Mouse (Mus musculus): ENCODE measurements at regions not wholly inside any gene's neighbourhood (a gene's known extent, or its start where the extent isn't known, plus 50 kb on each side); places are given as distances from the start of the nearest gene placed in this dataset.

DNA sequence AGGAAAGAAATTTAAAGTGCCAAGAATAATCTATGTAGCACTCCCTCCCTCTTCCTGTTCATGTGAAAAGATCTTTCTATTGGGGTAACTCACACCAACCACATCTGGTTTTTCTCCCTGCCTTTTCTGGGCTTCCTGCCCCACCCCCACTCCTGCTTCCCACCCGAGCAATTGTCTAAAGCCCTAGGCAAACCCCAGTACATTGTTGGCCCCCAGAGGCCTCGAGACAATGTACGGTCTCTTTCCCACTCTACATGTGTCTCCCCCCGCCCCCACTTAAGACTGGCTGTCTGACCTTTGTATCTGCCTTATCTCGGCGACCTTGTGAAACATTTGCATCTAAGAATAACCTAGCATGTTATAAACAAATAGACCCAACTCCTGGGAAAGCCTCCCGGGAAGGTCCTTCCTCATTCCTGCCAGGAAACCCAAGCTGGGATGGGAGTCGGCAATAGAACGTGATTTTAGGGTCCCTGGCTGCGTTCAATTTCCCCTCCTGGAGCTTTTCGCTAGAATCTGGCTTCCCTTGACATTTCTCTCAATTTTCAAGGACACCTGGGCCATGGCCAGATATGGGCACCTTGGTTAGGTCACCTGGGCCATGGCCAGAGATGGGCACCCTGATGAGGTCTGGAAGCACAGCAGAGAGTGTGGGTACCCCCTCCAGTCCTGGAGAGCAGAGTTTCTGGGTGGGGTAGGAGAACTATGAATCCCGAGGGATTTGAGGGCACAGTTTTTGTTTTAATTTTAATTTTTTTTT is 97.9 kb upstream of the Map4k3 start:
- Histone ChIP-seq H3K4me3 (no peak overlapping the region), H3K27ac (no peak overlapping the region)
- DNase-seq (ENCODE audit: extremely low spot score in 1 of 2, low spot score in 2 of 2), result no peak
- intact Hi-C loops (cut with DNase I), result no loop called here
- TF ChIP-seq CTCF (IDR thresholded peaks at IDR 0.05), result no peak

DNA sequence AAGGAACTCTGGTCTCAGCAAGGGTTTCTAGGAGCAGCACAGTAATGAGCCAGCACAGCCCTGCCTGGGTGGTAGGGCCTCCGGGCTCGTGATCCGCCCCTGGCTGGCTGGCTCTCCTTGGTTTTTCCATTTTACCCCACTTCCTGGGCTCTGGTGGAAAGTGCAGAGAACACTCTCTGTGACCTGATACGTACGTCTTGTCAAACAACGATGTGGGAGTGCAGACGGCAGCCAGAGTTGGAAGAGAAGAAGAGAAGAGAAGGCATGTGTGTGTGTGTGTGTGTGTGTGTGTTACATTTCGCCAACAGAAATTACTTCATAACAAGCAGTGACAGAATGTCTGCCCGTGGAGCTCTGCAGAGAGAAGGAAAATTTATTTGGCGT is 97.2 kb upstream of the Map4k3 start:
- intact Hi-C loops (cut with DNase I), result no loop called here
- H3K4me3 ChIP-seq, result no peak overlapping the region
- no peak overlapping the region for H3K27ac ChIP-seq
- TF ChIP-seq CTCF (IDR thresholded peaks at IDR 0.05), result no peak
- DNase-seq (ENCODE audit: extremely low spot score in 1 of 2, low spot score in 2 of 2), result no peak

GRCm38 (mm10) chr17:80824826-80825517 is 96.7 kb upstream of the Map4k3 start:
- TF ChIP-seq CTCF (IDR thresholded peaks at IDR 0.05), result no peak
- intact Hi-C loops (cut with DNase I), result no loop called here
- no peak overlapping the region for H3K27ac ChIP-seq
- H3K4me3 ChIP-seq, result no peak overlapping the region
- DNase-seq (ENCODE audit: extremely low spot score in 1 of 2, low spot score in 2 of 2), result no peak

DNA sequence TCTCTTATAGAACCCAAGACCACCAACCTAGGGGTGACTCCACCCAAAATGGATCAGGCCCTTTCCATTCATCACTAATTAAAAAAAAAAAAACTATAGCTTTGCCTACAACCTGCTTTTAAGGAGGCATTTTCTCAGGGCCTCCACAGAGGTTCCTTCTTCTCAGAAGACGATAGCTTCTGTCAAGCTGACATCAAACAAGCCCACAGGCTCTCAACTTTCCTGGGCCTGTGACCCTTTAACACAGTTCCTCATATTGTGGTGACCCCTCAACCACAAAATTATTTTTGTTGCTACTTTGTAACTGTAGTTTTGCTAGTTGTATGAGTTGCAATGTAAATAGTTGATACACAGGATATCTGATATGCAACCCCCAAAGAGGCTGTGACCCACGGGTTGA is 96.0 kb upstream of the Map4k3 start:
- Histone ChIP-seq H3K27ac (no peak overlapping the region), H3K4me3 (no peak overlapping the region)
- intact Hi-C loops (cut with DNase I), result no loop called here
- no peak for TF ChIP-seq CTCF (IDR thresholded peaks at IDR 0.05)
- no peak for DNase-seq (ENCODE audit: extremely low spot score in 1 of 2, low spot score in 2 of 2)

- Histone ChIP-seq H3K27ac (no peak overlapping the region), H3K4me3 (no peak overlapping the region)
- intact Hi-C loops (cut with DNase I), result no loop called here
- TF ChIP-seq CTCF (IDR thresholded peaks at IDR 0.05), result no peak
- no peak for DNase-seq (ENCODE audit: extremely low spot score in 1 of 2, low spot score in 2 of 2)
These were observed 92.6 kb upstream of the Map4k3 start for GRCm38 (mm10) chr17:80820888-80821287.

GRCm38 (mm10) chr17:80818477-80819028 is 90.3 kb upstream of the Map4k3 start:
- no peak overlapping the region for H3K4me3 ChIP-seq
- intact Hi-C loops (cut with DNase I), result no loop called here
- no peak for DNase-seq (ENCODE audit: extremely low spot score in 1 of 2, low spot score in 2 of 2)
- no peak overlapping the region for H3K27ac ChIP-seq
- TF ChIP-seq CTCF (IDR thresholded peaks at IDR 0.05), result no peak

GRCm38 (mm10) chr17:80815747-80816146 is 87.5 kb upstream of the Map4k3 start:
- Histone ChIP-seq H3K27ac (no peak overlapping the region), H3K4me3 (no peak overlapping the region)
- intact Hi-C loops (cut with DNase I), result no loop called here
- no peak for DNase-seq (ENCODE audit: extremely low spot score in 1 of 2, low spot score in 2 of 2)
- TF ChIP-seq CTCF (IDR thresholded peaks at IDR 0.05), result peak; percentile 46

GRCm38 (mm10) chr17:80813194-80813593 is 84.9 kb upstream of the Map4k3 start:
- intact Hi-C loops (cut with DNase I), result loop anchor here (5.0 kb wide), 1 partner anchor 186 kb away; no protein-coding TSS in a partner anchor
- TF ChIP-seq CTCF (IDR thresholded peaks at IDR 0.05), result peak; percentile 16
- DNase-seq (ENCODE audit: extremely low spot score in 1 of 2, low spot score in 2 of 2), result no peak
- H3K27ac ChIP-seq, result no peak overlapping the region
- no peak overlapping the region for H3K4me3 ChIP-seq

DNA sequence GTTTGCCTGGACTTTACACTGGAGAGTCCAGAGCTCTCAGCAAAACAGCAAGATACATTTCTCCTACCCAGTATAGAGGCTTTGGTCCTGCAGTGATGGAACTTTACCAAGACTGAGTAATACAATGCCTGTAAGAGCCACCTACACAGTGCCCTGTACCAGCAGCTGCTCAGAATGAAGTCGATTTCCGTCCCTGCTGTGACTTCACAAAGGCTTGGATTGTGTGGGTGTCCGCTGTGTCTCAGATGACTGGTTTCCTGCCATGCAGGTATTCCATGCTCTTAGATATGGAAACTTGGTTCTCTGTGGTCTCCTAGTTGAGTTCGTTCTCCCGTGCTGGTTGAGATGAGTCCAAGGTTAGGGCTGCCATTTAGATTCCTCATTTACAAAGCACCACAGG is 81.0 kb upstream of the Map4k3 start:
- TF ChIP-seq CTCF (IDR thresholded peaks at IDR 0.05), result no peak
- peak in 1 of 2 experiments; percentile 32 for DNase-seq (ENCODE audit: extremely low spot score in 1 of 2, low spot score in 2 of 2)
- intact Hi-C loops (cut with DNase I), result loop anchor here (2.0 kb wide), 1 partner anchor 134 kb away; no protein-coding TSS in a partner anchor
- Histone ChIP-seq H3K27ac (peak overlapping the region; percentile 28; the same call in 1 of the 2 replicates), H3K4me3 (no peak overlapping the region)

DNA sequence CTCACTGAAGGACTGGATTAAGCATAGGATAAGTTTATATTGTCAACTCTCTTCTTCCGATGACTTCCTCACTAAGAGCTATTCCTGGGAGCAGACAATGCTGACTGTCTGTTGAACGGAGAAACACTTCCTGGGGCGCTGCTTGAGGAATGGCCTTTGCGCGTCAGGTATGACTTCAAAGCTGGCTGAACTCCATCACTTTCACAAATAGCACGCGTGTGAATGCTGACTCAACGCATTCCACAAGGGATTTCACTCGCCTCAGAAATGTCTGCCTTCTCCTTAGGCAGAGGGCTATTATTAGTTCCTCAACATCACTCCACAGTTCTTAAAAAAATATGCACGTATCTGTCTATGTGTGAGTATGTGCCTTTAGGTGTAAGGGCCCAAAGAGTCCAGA is 79.8 kb upstream of the Map4k3 start:
- TF ChIP-seq CTCF (IDR thresholded peaks at IDR 0.05), result no peak
- intact Hi-C loops (cut with DNase I), result loop anchor here (2.0 kb wide), 1 partner anchor 135 kb away; no protein-coding TSS in a partner anchor
- Histone ChIP-seq H3K4me3 (no peak overlapping the region), H3K27ac (no peak overlapping the region; the same call in 1 of the 2 replicates)
- DNase-seq (ENCODE audit: extremely low spot score in 1 of 2, low spot score in 2 of 2), result peak in 1 of 2 experiments; percentile 38

DNA sequence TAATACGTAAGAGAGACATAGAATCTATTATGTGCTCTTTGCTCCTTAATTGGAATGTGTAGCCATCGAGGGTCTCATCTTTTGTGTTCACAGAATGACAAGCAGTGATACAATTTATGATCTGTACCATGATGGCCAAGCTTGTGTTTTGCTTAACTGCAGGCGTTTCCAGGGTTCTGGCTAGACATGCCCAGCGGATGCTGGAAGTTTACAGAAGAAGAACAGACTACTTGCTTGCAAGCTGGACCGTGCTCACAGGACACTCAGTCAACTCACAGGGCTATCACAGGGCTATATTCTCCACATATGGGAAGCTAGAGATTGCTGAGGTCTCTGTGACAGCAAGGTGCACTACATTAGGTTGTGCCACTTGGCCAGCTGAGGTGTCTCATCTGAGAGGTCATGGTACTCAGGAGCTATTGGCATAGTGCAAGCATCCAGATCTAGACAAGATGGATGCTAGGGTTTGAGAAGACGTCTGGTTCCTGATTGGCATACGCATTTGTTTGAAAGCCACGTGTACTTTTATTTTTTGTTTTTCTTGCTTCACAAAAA is 75.2 kb upstream of the Map4k3 start:
- no peak for TF ChIP-seq CTCF (IDR thresholded peaks at IDR 0.05)
- Histone ChIP-seq H3K27ac (peak overlapping the region; percentile 28; the same call in 1 of the 2 replicates), H3K4me3 (no peak overlapping the region)
- intact Hi-C loops (cut with DNase I), result loop anchor here (5.0 kb wide), 1 partner anchor 124 kb away; no protein-coding TSS in a partner anchor
- DNase-seq (ENCODE audit: extremely low spot score in 1 of 2, low spot score in 2 of 2), result no peak

- H3K4me3 ChIP-seq, result no peak overlapping the region
- intact Hi-C loops (cut with DNase I), result loop anchor here (5.0 kb wide), 1 partner anchor 125 kb away; no protein-coding TSS in a partner anchor
- DNase-seq (ENCODE audit: extremely low spot score in 1 of 2, low spot score in 2 of 2), result no peak
- H3K27ac ChIP-seq, result peak overlapping the region; percentile 90
- no peak for TF ChIP-seq CTCF (IDR thresholded peaks at IDR 0.05)
These were observed 74.3 kb upstream of the Map4k3 start for GRCm38 (mm10) chr17:80802622-80803021.
